Mouse (Mus musculus) heart, embryonic 14.5 days (tissue): ENCODE results near the gene Dgkq. TPM values are rescaled to one million over a fixed set of nuclear protein-coding genes. Genes with fewer than 3 reads are reported as not detected.
A peak's percentile ranks its signal among the peaks of the same experiment; 100 is the strongest.

ENCODE experiments used
- ATAC-seq: fragments of 200-750 bp; cut with Nextera tagmentation; 2 replicates; pipeline ENCODE4 v1.8.0; 2017; ENCODE audit warnings: low read depth, moderate TSS enrichment; ENCODE audit not compliant: insufficient number of reproducible peaks, insufficient read depth, low FRiP score
- H3K27ac ChIP-seq, 2 experiments: fragments of 200-500 bp in 1 of 2; fragments of 300-500 bp in 1 of 2; sonication (generic) in 1 of 2; replicated peaks in 1 of 2; 2 replicates each; pipeline ENCODE4 v1.5.1; 2012 to 2014; ENCODE audit warnings: low read depth in 2 of 2, low read length in 2 of 2, control low read depth in 1 of 2, mild to moderate bottlenecking in 1 of 2, mixed read lengths in 1 of 2; ENCODE audit not compliant: control insufficient read depth in 1 of 2, insufficient read depth in 1 of 2
- H3K27me3 ChIP-seq: fragments of 300-500 bp; sonication (generic); 2 replicates; pipeline ENCODE4 v1.6.1; 2014; ENCODE audit warnings: mild to moderate bottlenecking, low read length, control low read depth; ENCODE audit not compliant: control insufficient read depth, insufficient read depth
- H3K36me3 ChIP-seq: fragments of 300-500 bp; sonication (generic); 2 replicates; pipeline ENCODE4 v1.6.1; 2014; ENCODE audit warnings: mild to moderate bottlenecking, control low read depth, low read length, mixed read lengths; ENCODE audit not compliant: control insufficient read depth, insufficient read depth
- H3K4me1 ChIP-seq, 2 experiments: fragments of 200-500 bp in 1 of 2; fragments of 300-500 bp in 1 of 2; sonication (generic) in 1 of 2; 2 replicates each; pipeline ENCODE4 v1.6.1; 2012 to 2014; ENCODE audit warnings: low read length in 2 of 2, control low read depth in 1 of 2, mixed read lengths in 1 of 2; ENCODE audit not compliant: control insufficient read depth in 2 of 2, insufficient read depth in 2 of 2
- H3K4me2 ChIP-seq: fragments of 300-500 bp; sonication (generic); 2 replicates; pipeline ENCODE4 v1.6.1; 2014; ENCODE audit warnings: mild to moderate bottlenecking, low read length
- H3K4me3 ChIP-seq, 2 experiments: fragments of 200-500 bp in 1 of 2; fragments of 300-500 bp in 1 of 2; sonication (generic) in 1 of 2; 2 replicates each; pipeline ENCODE4 v1.5.1; 2012 to 2014; ENCODE audit warnings: low read length in 2 of 2, mild to moderate bottlenecking in 2 of 2, control low read depth in 1 of 2, low read depth in 1 of 2, moderate library complexity in 1 of 2; ENCODE audit not compliant: control insufficient read depth in 1 of 2, insufficient read depth in 1 of 2
- H3K9ac ChIP-seq: fragments of 300-500 bp; sonication (generic); 2 replicates; pipeline ENCODE4 v1.6.1; 2014; ENCODE audit warnings: mild to moderate bottlenecking, low read length
- H3K9me3 ChIP-seq: fragments of 300-500 bp; sonication (generic); 2 replicates; pipeline ENCODE4 v1.6.1; 2016; ENCODE audit warnings: low read length, control low read depth; ENCODE audit not compliant: control insufficient read depth
- WGBS: fragments of 180-500 bp; shearing (Covaris S2); extraction: QIAGEN DNeasy Blood & Tissue Kit; methylation state at CpG from one replicate; pipeline ENCODE4 v1.1.7; 2014; 5-methylcytosine and 5-hydroxymethylcytosine counted together
- polyA plus RNA-seq: library from polyadenylated mRNA; unstranded; fragments of >200 nt; fragmentation: Nextera tagmentation; extraction: Ambion mirVana; gene quantifications from 2 replicates; pipeline ENCODE4 v1.2.1, GENCODE M21; 2014

The Dgkq gene
- polyA plus RNA-seq, 1 experiment from 2014 or later, result 6.6 TPM

DNA sequence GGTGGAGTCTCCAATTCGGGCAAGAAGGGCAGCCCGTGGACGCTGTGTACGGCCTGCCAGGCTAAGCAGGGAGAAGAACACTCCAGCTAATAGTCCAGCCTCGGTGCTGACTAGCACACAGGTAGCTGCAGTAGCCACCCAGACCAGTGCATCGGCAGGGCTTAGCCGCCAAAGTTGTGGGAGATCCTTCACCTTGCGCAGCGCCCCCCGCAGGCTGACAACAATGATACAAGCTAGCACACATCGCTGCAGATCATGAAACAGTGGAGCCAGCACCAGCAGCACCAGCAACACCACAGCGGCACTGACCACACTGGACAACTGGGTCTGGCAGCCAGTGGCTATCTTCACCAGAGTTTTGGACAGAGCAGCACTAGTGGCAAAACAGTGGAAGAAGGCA lies 2.3 kb upstream of the Dgkq start:
- Histone ChIP-seq H3K4me1 (peaks cover 2 to 21% of the 10 kb centered on the region in 2 experiments; a peak in 2 of 4 replicates), H3K9ac (no peak overlapping the region), H3K27ac (no peak overlapping the region), H3K27me3 (no peaks in the 10 kb centered on the region), H3K36me3 (peaks cover 17% of the 10 kb centered on the region), H3K9me3 (no peaks in the 10 kb centered on the region), H3K4me2 (no peak overlapping the region), H3K4me3 (no peak overlapping the region)
- WGBS, result 89% methylated on average over 12 of the region's 12 CpGs
- ATAC-seq, result no peak

DNA sequence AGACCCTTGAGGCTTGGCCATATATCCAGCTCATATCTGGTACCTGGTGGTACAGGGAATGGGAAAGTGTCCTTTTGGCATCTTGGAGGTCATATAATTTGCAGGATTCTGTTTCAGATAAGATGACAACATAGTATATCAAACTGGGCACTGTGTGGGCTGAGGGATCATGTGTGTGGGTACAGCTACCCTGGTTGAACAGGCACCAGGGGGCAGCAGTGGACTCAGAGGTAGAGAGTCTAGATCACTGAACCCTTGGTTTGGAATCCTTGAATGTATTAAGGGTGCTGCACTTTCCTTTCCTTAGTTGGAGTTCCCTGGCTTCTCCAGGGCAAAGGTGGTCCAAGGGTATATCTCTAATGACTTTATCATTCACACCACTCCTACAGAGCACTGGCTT lies 1.3 kb upstream of the Dgkq start:
- no peak for ATAC-seq
- no peak overlapping the region for H3K4me3 ChIP-seq

DNA sequence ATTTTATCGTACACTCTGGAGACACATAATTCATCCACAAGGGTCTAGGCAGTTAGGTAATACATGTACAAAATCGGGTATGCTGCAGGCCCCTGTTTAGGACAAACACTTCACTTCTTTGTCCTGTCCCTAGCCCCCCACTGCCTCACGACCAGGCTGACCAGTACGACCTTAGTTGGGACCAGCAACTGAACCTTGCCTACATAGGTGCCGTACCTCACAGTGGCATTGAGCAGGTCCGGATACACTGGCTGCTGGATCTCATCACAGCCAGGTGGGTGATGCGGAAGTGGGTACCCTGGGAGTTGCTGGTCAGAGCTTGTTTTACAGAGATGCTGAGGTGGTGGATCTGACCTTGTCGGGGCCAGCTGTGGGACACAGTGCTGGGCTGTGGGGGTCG lies 514 bp upstream of the Dgkq start:
- WGBS, result 75% methylated on average over 9 of the region's 9 CpGs
- H3K4me1 ChIP-seq, result peaks cover 2 to 16% of the 10 kb centered on the region in 2 experiments; a peak in 2 of 4 replicates
- H3K27me3 ChIP-seq, result no peaks in the 10 kb centered on the region
- peak overlapping the region; percentile 63 to 77; a peak in 3 of 4 replicates for H3K4me3 ChIP-seq
- no peak for ATAC-seq
- peaks cover 17% of the 10 kb centered on the region for H3K36me3 ChIP-seq
- peak overlapping the region in 1 of 2 experiments; percentile 88; a peak in 1 of 4 replicates for H3K27ac ChIP-seq
- H3K4me2 ChIP-seq, result peak overlapping the region; percentile 89
- H3K9me3 ChIP-seq, result no peaks in the 10 kb centered on the region
- peak overlapping the region; percentile 88 for H3K9ac ChIP-seq

More for the DNA sequence above, 1.3 kb upstream of the Dgkq start:
- peaks cover 17% of the 10 kb centered on the region for H3K36me3 ChIP-seq
- no peaks in the 10 kb centered on the region for H3K9me3 ChIP-seq
- peak overlapping the region; percentile 89; the same call in 1 of the 2 replicates for H3K4me2 ChIP-seq
- H3K27ac ChIP-seq, result no peak overlapping the region
- H3K4me1 ChIP-seq, result peaks cover 2 to 16% of the 10 kb centered on the region in 2 experiments; a peak in 2 of 4 replicates
- no peak overlapping the region for H3K9ac ChIP-seq
- no peaks in the 10 kb centered on the region for H3K27me3 ChIP-seq

GRCm38 (mm10) chr5:108668387-108668932 lies 1.0 kb downstream of the Dgkq start:
- Histone ChIP-seq H3K4me2 (peak overlapping the region; percentile 89), H3K9me3 (no peaks in the 10 kb centered on the region), H3K9ac (peak overlapping the region; percentile 88), H3K27ac (peak overlapping the region; percentile 88 to 96), H3K27me3 (0 out of 2 replicates have a peak, but pooled peaks cover 7% of the 10 kb centered on the region), H3K4me1 (peaks cover 2 to 16% of the 10 kb centered on the region in 2 experiments; a peak in 2 of 4 replicates), H3K36me3 (peaks cover 17% of the 10 kb centered on the region), H3K4me3 (peak overlapping the region; percentile 63 to 77)
- no peak for ATAC-seq
- WGBS, result 9% methylated on average over 3 of the region's 3 CpGs

GRCm38 (mm10) chr5:108667370-108667769 lies 2.1 kb downstream of the Dgkq start:
- no peak overlapping the region for H3K4me3 ChIP-seq
- 0 out of 2 replicates have a peak, but pooled peaks cover 7% of the 10 kb centered on the region for H3K27me3 ChIP-seq
- H3K36me3 ChIP-seq, result peaks cover 13% of the 10 kb centered on the region
- no peak overlapping the region for H3K27ac ChIP-seq
- no peak overlapping the region for H3K9ac ChIP-seq
- H3K4me2 ChIP-seq, result no peak overlapping the region
- ATAC-seq, result no peak
- peaks cover 2 to 16% of the 10 kb centered on the region in 2 experiments; a peak in 2 of 4 replicates for H3K4me1 ChIP-seq
- H3K9me3 ChIP-seq, result no peaks in the 10 kb centered on the region
- 82% methylated on average over 2 of the region's 2 CpGs for WGBS

- Histone ChIP-seq H3K4me1 (peaks cover 2 to 12% of the 10 kb centered on the region in 2 experiments; a peak in 2 of 4 replicates), H3K9ac (no peak overlapping the region), H3K36me3 (no peaks in the 10 kb centered on the region), H3K27me3 (0 out of 2 replicates have a peak, but pooled peaks cover 7% of the 10 kb centered on the region), H3K27ac (no peak overlapping the region), H3K9me3 (no peaks in the 10 kb centered on the region), H3K4me2 (no peak overlapping the region), H3K4me3 (no peak overlapping the region)
- no peak for ATAC-seq
- 28% methylated on average over 3 of the region's 3 CpGs for WGBS
Measured at GRCm38 (mm10) chr5:108665066-108665465, 4.4 kb downstream of the Dgkq start.

DNA sequence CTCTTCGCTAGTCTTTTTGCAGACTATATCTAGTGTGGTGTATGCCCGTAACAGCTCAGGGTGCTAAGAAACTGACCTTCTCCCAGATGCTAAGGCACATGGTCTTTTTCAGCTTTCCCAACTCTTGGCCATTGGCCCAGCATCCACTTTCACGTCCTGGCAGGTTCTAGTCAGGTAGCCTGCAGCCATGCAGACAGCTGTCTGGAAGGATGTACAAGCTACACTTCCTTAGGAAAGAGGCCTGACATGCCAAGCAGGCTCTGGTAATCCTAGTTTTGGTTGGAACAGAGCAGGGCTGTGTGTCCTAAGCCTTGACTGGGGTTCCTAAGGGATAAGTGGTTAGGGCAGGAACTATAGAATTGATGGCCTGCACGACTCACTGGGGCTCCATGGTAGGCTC lies 6.7 kb downstream of the Dgkq start:
- 81% methylated on average over 4 of the region's 4 CpGs for WGBS
- Histone ChIP-seq H3K4me3 (no peak overlapping the region), H3K4me2 (no peak overlapping the region)

More for the DNA sequence above, 6.7 kb downstream of the Dgkq start:
- peaks cover 7% of the 10 kb centered on the region; the same call in 1 of the 2 replicates for H3K36me3 ChIP-seq
- H3K27ac ChIP-seq, result no peak overlapping the region
- no peaks in the 10 kb centered on the region for H3K9me3 ChIP-seq
- ATAC-seq, result no peak
- H3K9ac ChIP-seq, result no peak overlapping the region
- 0 out of 2 replicates have a peak, but pooled peaks cover 7% of the 10 kb centered on the region for H3K27me3 ChIP-seq
- H3K4me1 ChIP-seq, result peaks cover 0 to 9% of the 10 kb centered on the region in 2 experiments; a peak in 2 of 4 replicates
